ENCODE assay signal across 19 mouse cellular contexts in the genomic region with DNA sequence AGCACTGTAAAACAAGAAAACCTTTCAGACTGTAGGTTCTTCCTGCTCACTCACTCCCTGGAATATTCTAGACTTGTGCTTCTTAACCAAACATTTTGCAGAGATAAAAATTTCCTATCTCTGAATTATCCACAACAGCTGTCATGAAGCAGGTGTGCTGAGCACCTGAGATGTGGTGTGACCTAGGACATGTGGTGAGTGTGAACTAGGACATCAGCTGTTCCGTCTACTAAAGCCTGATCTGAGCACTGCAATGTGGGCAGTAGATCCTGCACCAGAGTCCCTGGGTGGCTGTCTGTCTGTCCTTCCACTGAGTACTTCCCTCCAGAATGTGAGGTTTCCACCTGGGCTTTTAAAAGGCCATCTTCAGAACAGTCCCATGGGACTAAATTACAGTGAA.
"Had no signal": no experiment of that assay in that cellular context is flagged by ENCODE, and none has a peak within 500 bp of the region (broad histone marks: within the 10 kb centered on the region; RNA-seq: fewer than 3 reads in every experiment).

No protein-coding gene starts in this region.

- H3K9ac ChIP-seq: heart, embryonic 12.5 days; heart, embryonic 13.5 days; heart, embryonic 15.5 days; hindbrain, embryonic 12.5 days; hindbrain, embryonic 13.5 days; hindbrain, embryonic 14.5 days; hindbrain, embryonic 15.5 days; intestine, embryonic 15.5 days; kidney, embryonic 15.5 days had no signal

- H3K4me2 ChIP-seq: heart, embryonic 11.5 days; heart, embryonic 12.5 days; heart, embryonic 13.5 days; heart, embryonic 15.5 days; hindbrain, embryonic 12.5 days; hindbrain, embryonic 13.5 days; hindbrain, embryonic 14.5 days; hindbrain, embryonic 15.5 days; intestine, embryonic 15.5 days; kidney, embryonic 15.5 days had no signal

- H3K27ac ChIP-seq: heart, embryonic 10.5 days; heart, embryonic 13.5 days; heart, embryonic 15.5 days; hindbrain, embryonic 10.5 days; hindbrain, embryonic 12.5 days; hindbrain, embryonic 13.5 days; hindbrain, embryonic 14.5 days; hindbrain, embryonic 15.5 days; hindbrain, postnatal 0 days; intestine, embryonic 15.5 days; kidney, embryonic 15.5 days; kidney, postnatal 0 days; layer of hippocampus, adult 2 months had no signal

- H3K4me1 ChIP-seq: hindbrain, embryonic 10.5 days; hindbrain, embryonic 13.5 days; hindbrain, embryonic 15.5 days; kidney, embryonic 15.5 days had no signal

- H3K4me3 ChIP-seq: heart, embryonic 10.5 days; heart, embryonic 12.5 days; heart, embryonic 13.5 days; heart, embryonic 15.5 days; hindbrain, embryonic 10.5 days; hindbrain, embryonic 12.5 days; hindbrain, embryonic 13.5 days; hindbrain, embryonic 15.5 days; intestine, embryonic 15.5 days; kidney, embryonic 15.5 days; layer of hippocampus, adult 2 months had no signal

- H3K9me3 ChIP-seq: heart, embryonic 10.5 days; heart, embryonic 12.5 days; heart, embryonic 13.5 days; heart, embryonic 15.5 days; hindbrain, embryonic 10.5 days; hindbrain, embryonic 12.5 days; hindbrain, embryonic 13.5 days; hindbrain, embryonic 15.5 days; intestine, embryonic 15.5 days; kidney, embryonic 15.5 days had no signal

- ATAC-seq: hindbrain, embryonic 16.5 days; hindbrain, postnatal 0 days; inflammation-experienced regulatory T-cells, adult 6 months; intestine, embryonic 15.5 days; intestine, embryonic 16.5 days; intestine, postnatal 0 days had no signal

- H3K27me3 ChIP-seq: heart, embryonic 12.5 days; heart, embryonic 13.5 days; heart, embryonic 15.5 days; hindbrain, embryonic 12.5 days; hindbrain, embryonic 13.5 days; hindbrain, embryonic 15.5 days; intestine, embryonic 15.5 days; kidney, embryonic 15.5 days had no signal
